Mouse (Mus musculus) activated CD4-positive, CD25-positive, alpha-beta regulatory T cell, adult 4 months (primary cell): ENCODE results near the gene P2rx4. TPM values are rescaled to one million over a fixed set of nuclear protein-coding genes. Genes with fewer than 3 reads are reported as not detected.

Source experiments
- ATAC-seq: one replicate; pipeline ENCODE4 v1.8.0; 2017
- polyA plus RNA-seq, 2 experiments: library from polyadenylated mRNA; unstranded; fragments of 100-300 nt; shearing (Covaris generic); gene quantifications; one replicate each; pipeline ENCODE4 v1.2.1; 2017

Gene P2rx4
- polyA plus RNA-seq, 2 experiments from 2014 or later = 27.6 to 32.1 TPM

DNA sequence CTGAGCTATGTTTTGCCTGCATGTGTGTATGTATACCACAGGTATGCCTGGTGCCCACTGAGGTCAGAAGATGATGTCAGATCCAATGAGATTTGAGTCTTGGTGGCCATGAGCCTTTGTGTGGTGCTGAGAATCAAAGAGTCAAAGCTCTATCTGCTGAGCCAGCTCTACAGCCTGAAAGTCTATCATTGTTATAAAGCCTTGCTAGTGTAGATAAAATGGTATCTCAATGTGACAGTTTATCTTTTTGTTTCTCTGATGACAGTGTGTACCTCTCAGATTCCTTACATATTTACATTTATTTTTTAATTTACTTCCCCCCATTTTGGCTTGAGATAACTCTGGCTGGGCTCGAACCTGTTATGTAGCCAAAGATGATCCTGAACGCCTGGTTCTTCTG, 3.8 kb upstream of the P2rx4 start:
- ATAC-seq = no peak

DNA sequence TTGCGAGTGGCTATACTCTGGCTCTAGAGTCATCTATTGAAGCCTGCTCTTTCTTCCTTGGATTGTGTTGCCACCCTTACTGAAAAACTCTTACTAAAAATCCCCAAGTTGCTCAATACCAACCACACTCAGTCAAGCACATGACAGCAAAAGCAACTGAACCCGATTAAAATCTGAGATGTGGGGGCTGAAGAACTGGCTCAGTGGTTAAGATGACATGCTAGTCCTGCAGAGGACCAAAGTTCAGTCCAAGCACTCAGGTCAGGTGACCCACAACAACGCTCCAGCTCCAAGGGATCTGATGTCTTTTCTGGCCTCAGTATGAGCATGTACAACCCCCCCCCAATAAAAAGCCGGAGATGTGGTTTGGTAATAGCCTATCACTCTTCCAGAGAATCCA, 2.8 kb upstream of the P2rx4 start:
- ATAC-seq = no peak

DNA sequence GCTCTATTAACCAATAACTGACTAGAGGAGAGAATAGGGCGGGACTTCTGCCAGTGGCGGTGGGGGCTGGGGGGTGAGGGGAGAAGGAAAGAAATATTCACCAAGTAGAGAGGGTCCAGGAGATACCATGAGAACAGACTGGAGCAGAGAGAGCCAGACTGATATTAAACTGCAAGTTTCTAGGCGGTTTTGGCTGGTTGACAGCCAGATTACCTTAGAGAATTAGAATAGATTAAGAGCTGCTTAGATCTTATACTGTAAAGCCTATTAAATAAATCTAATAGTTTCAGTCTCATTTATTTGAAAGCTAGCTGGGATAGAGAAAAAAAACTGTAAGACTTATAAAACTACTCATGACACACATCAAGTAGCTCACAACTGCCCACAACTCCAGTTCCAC, 2.2 kb upstream of the P2rx4 start:
- ATAC-seq = no peak

DNA sequence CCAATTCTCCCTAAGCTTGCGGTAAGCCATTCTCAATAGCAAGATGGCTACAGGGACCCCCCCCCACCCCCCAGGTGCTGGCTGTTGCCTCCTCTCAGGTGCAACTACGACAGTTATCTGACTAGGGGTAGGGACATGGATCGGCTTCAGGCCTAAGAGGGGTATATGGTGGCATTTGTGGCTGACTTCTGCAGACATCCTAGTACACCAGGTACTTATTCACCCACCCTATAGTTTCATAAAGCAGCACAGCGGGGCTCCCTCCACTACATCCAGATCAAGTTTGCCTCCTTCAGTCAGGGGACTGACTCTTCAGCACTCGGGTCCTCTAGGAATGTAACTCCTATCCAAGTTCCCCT, 448 bp upstream of the P2rx4 start:
- no peak for ATAC-seq

DNA sequence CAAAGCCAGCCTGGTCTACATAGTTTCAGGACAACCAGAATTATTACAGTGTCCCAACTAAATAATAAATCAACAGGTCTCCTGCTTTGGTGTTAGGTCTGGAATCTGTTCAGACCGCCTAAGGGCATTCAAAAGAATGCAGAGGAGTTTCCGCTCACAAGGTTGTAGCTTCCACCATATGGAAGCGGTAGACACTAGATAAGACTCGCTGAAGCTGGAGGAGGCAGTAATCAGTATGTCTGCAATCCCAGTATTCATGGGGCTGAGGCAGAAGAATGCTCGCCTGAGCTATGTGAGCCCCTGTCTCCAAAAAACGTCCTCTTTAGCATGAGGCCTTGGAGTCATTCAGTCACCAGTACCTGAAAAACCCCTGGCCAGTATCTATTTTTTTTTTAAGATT, 1.5 kb downstream of the P2rx4 start:
- ATAC-seq = no peak

DNA sequence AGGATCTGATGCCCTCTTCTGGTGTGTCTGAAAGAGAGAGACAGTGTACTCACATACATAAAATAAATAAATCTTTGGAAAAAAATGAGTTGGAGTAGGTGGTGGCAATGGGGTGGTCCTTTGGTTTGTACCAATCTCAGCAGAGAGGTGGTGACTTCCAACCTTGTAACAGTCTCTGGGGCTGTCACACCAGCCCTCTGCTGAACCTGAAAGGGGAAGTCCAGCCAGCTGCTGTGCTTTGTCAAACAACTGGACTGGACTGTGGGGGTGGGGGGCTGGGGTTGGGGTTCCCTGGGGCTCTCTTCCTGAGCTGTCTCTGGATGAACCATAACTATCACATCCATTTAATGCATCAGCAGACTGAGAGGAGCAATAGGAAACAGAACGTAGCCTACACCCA, 8.4 kb downstream of the P2rx4 start:
- ATAC-seq = no peak

DNA sequence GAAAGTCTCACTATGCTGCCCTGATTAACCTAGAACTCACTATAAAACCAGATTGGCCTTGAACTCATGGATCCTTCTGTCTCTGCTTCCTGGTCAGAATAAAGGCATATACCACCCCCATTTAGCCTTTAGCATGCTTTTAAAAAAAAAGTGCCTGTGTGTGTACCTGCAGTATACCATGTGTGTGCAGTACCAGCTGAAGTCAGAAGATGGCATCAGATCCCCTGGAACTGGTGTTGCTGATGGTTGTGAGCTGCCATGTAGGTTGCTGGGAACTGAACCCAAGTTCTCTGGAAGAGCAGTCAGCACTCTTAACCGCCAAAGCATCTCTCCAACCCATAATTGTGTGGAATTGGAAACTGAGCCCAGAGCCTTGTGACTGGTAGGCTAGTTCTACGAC, 9.4 kb downstream of the P2rx4 start:
- no peak for ATAC-seq

DNA sequence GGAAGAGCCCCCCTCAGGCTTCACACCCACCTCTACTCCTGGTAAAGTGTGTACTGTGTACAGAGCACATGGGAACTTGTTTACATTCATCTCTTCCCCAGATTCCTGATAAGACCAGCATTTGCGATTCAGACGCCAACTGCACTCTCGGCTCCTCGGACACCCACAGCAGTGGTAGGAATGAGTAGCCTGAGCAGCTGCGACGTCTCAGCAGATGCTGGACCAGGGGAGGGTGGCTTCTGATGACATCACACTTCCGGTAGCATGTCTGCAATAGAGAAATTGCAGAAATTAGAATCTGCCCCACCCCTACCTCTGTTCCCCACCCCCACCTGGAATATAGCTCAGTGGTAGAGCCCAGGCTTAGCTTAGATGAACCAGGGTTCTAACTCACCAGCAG, 11.1 kb downstream of the P2rx4 start:
- ATAC-seq = no peak

DNA sequence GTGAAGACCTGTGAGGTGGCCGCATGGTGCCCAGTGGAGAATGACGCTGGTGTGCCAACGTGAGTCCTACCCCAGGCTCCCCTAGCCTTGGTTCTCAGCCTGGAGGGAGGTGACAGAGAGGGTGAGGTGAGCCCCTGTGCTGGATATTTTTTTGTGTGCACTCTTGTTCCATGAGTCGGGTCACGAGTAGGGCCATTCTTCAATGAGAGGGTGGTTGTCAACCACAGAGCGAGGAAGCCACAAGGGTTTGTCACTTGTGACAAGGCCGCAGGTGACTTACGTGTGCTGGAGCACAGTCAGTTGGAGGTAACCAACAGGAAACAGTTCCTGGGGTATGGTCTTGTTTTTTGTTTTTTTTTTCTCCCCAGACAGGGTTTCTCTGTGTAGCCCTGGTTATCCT, 11.8 kb downstream of the P2rx4 start:
- peak; percentile 86 for ATAC-seq

DNA sequence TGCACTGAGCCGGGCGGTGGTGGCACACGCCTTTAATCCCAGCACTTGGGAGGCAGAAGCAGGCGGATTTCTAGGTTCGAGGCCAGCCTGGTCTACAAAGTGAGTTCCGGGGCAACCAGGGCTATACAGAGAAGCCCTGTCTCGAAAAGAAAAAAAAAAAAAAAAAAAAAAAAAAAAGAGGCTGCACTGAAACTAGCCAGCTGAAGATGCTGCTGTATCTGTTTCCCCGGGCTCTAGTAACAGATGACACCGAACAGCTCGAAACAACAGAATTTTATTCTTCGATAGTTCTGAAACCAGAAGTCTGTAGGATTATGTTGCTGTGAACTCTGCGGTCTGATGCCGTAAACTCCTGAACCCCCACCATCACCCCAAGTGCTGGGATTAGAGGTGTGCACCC, 18.1 kb downstream of the P2rx4 start:
- no peak for ATAC-seq

DNA sequence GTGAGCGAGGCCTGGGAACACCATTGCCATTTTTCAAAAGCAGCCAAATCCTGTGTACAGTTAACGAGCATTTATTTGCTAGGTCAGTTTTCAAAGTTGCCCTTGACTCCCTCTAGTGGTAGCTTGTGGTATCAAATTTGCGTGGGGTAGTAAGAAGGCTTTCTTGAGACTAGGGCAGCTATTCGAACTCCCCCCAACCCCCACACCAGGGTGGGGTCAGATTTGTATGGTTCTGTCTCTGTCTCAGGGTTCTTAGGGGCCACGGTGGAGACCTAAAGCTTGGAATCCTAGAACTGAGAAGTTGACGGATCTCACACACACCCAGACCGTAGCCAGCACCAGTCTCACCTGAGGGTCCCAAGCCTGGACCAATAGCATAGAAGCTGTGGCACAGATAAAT, 18.7 kb downstream of the P2rx4 start:
- ATAC-seq = peak; percentile 49

DNA sequence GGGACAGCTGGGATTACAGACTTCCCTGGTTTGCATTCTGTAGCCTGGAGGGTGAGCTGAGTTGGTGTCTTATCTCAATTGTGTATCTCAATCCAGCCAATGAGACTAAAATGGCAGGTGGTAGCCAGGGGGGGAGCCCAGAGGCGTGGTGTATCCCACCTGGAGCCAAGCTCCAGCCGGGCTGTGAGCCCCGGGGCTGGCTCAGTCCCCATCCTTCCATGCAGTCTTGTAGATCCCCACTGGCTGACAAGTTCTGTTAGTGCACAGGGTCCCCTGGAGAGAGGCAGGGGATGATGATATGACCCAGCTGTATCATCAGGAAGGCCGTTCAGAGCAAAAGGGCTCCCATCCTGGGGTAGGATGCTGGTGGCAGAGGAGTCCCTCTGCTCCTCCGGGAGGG, 19.3 kb downstream of the P2rx4 start:
- no peak for ATAC-seq

DNA sequence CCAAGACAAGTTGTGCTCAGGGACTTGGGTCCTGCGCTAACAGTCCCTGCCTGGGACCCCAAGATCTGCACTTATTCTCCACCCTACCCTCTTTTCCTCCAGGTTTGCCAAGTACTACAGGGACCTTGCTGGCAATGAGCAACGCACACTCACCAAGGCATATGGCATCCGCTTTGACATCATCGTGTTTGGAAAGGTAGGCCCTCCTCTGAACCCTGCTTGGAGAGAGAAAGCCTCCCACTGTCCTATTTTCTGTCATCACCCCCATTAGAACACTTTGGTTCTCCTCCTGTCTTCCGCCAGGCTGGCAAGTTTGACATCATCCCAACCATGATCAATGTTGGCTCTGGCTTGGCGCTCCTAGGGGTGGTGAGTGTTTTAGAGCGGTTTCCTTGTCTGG, 19.8 kb downstream of the P2rx4 start:
- no peak for ATAC-seq

DNA sequence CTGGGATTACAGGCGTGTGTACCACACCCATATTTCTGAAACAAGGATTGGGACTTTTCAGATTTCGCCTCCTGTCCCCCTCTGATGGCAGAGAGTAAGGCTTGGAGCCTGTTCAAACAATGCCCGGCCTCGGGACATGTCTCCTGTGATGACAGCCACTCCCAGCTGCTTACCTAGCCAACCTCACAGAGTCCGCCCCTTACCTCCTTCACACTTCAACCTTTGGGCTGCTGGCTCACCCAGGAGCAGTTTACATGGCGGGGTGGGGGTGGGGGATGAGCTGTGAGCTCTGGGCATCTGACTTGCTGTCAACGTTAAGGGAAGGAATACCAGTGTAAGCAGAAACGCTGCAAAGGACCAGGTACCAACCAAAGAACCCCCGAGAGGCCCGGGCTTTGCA, 23.4 kb downstream of the P2rx4 start:
- no peak for ATAC-seq

DNA sequence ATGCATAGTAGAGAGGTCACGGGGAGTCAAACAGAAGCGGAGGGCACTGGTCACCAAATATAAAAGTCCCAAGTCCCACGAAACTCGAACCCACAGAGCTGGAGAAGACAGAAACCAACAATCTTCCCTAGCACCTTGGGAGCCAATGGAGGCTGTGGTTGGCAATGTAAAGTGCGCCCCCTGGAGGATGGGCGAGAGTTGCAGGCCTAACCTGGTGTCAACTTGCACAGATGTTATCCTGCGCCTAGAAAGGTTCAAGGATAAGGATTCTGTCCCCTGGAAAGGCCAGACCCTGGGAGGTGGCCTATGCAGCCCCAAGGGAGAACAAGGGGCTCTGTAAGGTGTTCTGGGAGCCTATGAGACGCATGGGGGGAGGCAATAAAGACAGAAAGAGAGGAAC, 24.0 kb downstream of the P2rx4 start:
- no peak for ATAC-seq

DNA sequence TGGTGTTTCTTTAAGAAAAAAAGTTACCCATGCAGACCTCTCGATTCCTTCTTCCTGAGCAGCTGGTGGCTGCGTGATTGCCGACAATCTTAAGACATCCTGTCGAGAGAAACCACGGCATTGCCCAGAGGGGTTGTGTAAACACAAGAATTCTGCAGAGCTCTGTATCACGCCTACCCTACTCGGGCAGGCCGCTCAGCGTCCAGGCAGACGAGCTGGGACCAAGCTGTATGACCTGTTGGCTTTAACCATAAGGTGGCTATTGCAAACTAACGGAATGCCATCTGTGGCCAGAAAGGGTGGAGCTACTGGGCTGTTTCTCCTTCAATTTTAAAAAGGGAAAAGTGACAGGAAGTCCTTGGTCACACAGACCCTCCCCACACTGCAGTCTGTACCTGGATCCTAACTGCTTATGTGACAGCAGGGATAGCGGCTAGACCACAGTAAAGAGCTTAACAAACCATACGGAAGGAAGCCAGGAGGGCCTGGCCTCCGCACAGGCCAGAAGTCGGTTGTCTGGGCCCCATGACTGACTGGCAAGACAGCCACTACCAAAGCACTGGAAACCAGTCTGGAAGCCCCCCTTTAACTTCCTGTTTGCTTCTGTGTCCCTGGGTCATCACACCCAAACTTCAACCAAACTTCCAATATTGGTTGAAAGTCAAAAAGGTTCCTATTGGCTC, 24.8 kb downstream of the P2rx4 start:
- ATAC-seq = peak; percentile 64

DNA sequence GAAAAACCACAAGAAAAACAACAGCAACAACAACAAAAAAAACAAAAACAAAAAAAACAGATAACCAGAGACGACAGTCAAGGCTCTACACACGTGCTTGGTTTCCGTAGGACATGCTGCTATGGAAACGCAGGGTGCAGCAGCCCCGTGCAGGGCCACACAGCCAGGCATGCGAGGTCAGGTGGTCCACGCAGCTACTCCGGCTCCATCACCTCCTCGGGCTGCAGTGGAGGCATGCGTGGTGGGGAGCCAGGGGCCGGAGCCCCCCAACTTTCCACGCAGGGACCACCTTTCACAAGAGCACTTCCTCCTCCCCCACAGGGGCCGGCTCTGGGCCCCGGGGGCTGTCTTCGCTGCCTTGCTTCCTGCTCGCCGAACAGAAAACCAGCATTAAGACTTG, 26.5 kb downstream of the P2rx4 start:
- no peak for ATAC-seq

DNA sequence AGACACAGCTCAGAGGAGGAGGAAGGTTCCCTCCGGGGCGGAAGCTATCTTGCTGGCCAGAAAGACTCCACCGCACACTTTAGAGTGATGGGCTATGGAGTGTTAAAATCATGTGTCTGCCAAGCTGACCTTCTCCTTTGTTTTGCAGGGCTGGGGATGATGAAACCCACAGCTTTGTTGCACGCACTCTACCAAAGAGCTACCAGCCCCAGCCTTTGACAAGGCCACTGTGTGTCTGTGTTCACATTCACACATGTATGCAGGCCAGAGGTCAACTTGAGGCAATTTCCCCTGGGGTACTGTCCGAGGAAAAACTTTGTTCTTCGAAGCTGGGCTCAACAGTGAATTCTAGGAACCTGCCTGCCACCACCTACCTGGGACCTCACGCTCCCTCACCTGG, 28.5 kb downstream of the P2rx4 start:
- no peak for ATAC-seq

DNA sequence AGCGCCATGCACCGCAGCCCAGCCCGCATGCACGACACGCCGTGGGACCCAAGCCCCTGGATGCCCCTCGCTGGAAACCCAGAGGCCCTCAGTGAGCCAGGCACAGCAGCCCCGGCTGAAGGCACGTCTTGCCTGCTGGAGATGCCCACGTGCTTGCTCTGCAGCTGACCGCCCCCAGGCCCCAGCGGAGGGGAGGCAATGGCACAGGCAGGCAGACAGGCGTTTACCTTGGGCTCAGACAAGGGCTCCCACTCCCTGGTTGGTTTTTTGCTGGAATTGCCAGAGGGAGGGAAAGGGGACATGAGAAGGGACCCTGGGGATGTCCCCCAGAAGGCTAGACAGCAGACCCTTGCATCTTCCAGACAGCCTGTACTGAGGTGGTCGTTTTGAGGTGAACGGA, 29.4 kb downstream of the P2rx4 start:
- ATAC-seq = no peak

DNA sequence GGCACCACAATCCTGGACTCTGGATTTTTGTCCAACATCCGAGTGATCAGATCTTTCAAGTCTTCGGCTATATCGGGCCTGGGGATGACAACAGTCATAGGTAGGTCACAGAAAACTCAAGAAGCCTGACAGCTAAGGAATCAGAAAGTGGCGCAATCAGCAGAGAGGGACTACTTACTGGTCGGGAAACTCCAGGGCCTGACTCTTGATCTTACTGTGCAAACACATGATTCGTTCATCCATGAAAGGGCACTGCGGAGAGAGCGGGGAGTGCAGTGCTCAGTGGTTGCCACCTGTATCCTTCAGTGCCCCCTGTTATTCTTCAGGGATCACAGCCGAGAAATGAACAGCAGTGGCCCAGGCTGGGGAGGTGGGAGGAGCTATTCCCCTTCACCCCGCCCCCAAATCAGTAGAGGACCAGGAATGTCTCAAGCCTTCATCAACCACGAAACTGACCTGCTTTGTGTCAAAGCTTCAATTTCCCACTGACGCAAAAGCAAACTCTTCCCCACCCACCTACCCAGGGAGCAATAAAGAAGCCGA, 36.6 kb downstream of the P2rx4 start:
- ATAC-seq = no peak

DNA sequence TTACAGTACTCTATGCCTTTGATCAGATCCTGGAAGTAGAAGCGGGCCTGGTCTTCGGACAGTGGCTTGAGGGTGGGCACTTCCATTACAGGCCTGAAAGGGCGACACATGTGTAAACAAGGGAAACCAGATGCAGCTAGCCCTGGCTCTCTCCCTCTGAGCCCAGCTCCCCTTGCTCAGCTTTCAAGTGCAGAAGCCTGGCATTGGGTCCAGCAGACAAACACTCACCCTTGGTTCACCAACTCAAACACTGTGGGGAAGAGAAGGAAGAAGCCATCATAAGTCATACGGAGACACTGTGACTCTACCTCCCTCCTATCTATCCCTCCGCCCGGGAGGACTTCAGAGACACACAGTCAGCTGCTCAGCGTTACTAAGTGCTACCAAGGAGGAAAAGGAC, 40.6 kb downstream of the P2rx4 start:
- no peak for ATAC-seq

DNA sequence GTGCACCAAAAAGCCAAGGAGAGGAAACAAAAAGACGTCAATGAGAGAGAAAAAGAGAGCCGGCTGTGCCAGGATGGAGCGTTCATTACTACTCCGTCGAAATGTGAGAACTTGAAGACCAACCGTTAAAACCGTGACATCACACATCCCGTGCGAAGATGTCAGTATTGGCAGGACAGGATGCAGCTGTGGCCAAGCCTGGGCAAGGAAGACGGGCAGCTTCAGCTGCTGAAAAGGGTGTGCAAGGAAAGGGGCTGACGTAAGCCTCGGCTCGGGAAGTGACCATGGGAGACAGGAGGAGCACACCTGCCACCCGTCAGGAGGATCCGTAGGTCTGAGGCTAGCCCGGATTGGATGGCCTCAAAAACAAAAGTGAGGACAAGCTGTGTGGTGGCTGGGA, 47.1 kb downstream of the P2rx4 start:
- no peak for ATAC-seq

DNA sequence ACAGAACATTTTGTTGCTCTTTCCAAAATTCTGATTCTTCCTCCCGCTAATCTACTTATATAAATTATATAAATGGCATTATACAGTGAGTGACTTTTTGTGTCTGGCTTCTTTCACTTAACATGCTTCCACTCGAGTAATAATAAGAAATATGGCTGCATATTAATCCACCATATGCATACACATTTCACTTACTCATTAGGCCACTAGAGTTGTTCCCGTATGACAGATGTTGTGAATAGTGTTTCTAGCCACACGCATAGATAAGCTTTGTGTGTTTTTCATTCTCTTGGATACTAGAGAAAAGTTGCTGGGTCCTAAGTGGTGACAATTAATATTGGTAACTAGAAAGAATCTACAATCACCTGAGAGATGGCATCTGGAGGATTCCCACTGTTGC, 48.3 kb downstream of the P2rx4 start:
- ATAC-seq = no peak

DNA sequence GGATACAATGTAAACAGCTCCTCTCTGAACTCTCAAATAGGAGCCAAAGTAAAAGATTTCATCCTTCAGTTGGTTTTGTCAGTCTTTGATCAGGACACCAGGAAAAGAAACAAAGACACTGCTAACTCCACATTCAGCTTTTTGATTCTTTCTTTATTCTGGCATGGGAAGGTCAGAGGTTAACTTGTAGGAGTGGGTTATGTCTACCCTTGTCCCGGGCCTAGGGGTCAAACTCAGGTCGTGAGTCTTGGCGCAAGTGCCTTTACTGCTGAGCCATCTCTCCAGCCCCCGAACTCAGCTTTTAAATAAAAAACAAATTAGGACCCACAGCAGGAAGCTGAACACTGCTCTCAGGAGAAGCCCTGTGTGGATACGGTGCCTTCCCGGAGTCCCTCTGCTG, 48.8 kb downstream of the P2rx4 start:
- ATAC-seq = no peak

DNA sequence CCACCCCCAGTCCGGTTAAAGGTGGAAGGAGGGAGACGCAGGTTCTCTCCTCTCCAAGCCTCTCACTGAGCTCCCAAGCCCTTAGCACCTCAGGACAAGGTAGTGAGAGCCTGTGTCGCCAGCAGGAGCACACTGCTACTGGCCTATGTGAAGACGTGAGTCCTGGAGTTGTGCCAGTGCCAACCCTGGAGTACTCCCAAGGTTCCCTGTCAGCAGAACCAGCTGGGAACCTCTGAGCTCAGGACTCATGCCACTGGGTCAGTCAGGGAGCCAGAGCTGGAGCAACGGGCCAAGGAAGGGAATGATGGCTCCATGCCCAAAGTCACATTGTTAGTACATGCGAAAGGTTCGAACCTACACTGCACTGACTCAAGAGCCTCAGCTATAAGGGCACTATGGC, 49.3 kb downstream of the P2rx4 start:
- no peak for ATAC-seq
